Mouse (Mus musculus): Measurements from ENCODE around the gene Plpp6.
A peak's percentile ranks its signal among the peaks of the same experiment; 100 is the strongest.

The Plpp6 gene

DNA sequence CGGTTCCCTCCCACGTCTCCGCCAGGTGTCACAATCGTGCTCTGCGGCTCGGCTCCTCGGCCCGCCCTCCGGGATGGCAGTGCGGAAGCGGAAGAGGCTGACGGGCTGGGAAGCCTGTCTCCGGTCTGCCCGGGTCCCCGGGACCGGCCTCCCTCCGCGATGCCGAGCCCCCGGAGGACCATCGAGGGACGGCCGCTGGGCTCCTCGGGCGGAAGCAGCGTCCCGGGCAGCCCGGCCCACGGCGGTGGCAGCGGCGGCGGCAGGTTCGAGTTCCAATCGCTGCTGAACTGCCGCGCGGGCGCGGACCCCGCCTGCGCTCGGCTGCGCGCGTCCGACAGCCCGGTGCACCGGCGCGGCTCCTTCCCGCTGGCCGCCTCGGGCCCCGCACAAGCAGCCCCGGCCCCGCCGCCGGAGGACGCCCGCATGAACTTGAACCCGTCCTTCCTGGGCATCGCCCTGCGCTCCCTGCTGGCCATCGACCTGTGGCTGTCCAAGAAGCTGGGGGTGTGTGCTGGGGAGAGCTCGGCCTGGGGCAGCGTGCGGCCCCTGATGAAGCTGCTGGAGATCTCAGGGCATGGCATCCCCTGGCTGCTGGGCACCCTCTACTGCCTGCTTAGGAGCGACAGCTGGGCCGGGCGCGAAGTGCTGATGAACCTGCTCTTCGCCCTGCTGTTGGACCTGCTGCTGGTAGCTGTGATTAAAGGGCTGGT is at the start of gene Plpp6:
TSS of gene Plpp6 (plus strand) at position 112 of the 710 bp plus-strand sequence.
- DNase-seq (ENCODE audit: low read depth, low spot score) = peak; percentile 86

DNA sequence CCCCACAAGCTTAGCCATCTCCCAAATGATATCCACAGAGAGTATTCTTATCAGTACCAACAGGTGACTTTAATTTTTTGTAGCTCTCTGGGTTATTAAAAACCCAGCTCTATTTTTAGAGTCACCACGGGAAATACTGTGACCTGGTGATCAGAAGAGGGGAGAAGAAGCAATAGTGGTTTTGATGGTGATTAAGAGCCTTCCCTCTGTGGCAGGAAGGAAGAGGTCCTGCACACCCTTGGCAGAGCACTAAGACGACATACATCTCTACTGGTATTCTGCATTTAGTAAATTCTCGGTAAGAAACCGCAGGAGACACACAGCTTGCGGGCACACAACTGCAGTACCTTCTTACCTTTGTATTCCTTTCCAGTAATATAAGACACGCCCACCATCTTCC is 49.2 kb upstream of the Plpp6 start:
- no peak for DNase-seq (ENCODE audit: low read depth, low spot score)

DNA sequence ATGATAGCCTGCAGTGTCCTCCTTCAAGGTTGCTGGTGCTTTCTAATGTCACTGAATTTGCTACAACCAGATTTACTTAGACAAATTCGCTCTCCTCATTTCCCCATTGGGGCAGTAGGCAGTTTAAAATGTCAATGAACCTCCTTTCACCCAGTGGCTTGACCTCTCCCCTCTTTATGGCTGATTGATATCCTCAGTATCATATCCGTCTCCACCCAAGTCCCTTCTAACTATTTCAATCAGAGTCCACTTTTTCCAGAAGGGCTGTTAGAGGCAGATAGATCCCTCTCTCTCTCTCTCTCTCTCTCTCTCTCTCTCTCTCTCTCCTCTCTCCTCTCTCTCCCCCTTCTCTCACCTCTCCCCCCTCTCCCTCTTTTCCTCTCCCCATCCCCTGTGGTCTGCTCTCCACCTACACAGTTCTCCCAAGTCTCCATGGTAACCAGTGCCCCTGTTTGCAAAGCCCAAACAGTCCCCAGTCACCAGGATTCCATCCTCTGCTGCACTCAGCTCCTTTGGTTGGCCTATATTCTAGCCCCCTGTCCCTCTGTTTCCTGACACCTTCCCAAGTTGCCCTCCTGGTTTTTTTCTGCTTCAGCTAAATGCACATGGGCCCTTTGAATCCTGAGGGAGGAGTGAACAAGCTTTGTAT is 48.0 kb upstream of the Plpp6 start:
- DNase-seq (ENCODE audit: low read depth, low spot score) = peak; percentile 13

DNA sequence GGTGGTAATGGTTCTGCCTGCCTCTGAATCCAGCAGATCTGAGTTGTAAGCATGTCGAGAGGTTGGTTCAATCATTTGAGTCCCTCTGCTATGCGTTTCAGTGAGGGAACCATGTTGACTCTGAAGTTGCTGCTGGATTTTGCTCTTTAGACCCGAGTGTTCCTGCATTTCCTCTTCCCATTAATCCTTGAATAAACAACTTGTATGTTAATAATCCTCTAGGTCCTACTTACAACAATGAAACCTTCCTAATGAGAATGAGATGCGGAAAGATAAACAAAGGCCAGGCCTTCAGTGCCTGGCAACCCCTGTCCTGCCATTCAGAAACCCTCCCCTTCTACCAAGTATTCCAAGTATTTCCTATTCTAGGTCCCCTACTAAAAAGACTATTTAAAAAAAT is 47.3 kb upstream of the Plpp6 start:
- peak; percentile 10 for DNase-seq (ENCODE audit: low read depth, low spot score)

DNA sequence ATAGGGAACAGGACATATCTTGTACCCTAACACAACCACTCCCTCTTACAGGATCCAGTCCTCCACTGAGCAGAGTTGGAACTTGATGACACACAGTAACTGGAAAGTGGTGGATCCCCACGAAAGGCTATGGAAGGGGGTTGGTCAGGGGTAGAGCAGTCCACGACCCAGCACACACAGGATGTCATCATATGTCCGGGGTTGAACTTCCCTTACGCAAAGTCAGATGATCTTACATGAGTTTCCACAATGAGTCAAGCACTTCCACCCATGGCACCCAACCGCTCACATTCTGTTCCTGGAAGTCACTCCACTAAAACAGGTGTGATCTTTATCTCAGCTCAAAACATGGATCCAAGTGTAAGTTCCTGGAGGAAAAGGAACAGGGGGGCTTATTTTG is 45.9 kb upstream of the Plpp6 start:
- DNase-seq (ENCODE audit: low read depth, low spot score) = no peak

DNA sequence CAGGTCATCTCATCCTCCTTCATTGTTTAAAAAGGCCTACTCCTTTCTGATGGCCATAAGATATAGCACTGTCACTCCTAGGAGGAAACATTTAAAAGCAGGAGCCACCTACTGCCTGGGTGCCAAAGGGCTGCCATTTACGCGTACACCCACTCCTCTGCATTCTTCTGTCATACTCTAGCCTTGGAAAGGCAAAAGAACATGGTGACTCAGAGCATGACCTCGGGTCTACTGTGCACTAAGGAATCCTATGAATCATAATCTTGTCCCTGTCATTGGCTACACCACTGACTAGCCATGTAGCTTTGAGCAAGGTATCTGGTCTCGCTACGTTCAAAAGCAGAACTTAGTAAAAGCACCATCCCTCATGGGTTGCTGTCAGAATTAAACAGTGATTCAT is 37.4 kb upstream of the Plpp6 start:
- DNase-seq (ENCODE audit: low read depth, low spot score) = no peak

DNA sequence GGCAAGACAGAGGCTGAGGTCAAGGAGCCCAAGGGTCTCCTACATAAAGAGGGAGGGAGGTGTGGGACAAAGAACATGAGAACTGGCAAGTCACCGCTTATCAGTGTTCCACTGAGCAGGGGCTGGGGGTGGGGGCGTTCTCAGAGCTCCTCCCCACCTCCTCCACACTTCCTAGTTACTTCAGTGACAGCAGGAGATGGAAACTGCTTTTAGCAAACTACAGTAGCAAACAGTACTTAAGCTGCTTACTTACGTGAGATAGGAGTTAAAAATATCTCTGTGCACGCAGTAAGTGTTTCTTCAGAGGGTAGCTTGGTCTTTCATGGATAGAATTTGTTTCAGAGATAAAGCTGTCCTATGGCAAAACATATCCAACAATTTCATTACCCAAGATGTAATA is 36.4 kb upstream of the Plpp6 start:
- DNase-seq (ENCODE audit: low read depth, low spot score) = no peak

DNA sequence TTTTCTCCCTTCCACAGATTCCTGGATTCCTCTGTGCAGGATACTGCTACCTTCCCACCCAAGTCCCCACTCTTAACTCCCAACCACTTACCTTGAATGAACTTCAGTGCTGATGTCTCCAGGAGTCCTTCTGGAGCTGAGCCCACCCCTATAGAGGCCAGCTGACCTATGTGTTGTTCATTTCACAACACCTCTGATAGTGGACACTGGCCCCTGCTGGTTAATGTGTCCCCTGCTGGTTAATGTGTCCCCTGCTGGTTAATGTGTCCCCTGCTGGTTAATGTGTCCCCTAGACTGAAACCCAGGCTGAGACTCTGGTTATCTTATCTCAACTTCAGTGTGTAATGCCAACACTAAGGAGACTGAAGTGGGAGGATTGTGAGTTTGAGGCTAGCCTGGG is 34.7 kb upstream of the Plpp6 start:
- DNase-seq (ENCODE audit: low read depth, low spot score) = no peak

DNA sequence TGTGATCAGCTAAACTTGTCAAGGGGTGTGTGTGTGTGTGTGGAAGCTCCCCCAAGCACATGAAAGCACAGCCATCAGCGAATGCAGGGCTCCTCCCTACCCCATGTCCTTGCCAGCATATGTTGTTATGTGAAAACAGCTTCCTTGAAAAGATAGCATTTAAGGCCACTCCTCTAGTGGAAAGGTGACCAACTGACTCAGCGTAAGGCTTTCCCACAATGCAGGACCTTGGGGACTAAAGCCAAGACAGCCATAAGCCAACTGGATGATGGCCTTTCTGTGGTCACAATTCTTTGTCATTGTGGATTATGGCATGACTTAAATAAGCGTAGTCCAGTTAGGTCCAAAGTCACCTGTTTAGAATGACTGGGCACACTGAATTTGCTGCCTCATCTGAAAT is 28.9 kb upstream of the Plpp6 start:
- no peak for DNase-seq (ENCODE audit: low read depth, low spot score)

DNA sequence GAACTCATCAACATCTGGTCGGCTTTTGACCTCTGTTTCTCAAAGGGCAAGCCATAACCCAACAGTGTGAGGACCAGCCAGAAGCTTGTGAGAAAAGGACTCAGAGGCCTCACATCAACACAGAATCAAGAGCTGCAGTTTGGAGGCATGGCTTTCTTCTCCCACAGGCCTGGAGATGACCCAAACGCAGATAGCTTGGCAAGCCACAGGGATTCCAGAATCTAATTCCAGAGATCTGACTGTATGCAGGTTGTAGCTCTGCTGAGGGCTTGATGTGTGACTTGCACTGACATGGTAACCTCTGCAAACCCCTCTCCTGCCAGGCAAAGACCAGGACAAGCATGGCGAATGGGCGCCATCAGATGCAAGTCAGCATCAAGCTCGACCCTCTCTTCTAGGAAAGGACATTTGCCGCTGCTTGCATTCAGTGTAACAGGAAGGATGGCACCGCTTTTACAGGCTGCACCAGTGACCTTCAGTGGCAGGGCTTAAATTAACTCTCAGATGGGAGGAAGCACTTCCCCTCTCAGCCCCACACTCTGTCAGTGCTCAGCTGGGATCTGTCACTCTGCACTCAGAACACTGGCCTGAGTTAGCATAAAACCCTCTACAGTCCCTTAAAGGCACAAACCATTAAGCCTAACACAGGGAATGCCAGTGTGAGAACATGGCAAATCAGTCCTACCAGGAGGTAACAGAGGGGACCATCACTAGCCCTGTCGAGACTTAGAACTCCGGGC is 23.4 kb upstream of the Plpp6 start:
- no peak for DNase-seq (ENCODE audit: low read depth, low spot score)

DNA sequence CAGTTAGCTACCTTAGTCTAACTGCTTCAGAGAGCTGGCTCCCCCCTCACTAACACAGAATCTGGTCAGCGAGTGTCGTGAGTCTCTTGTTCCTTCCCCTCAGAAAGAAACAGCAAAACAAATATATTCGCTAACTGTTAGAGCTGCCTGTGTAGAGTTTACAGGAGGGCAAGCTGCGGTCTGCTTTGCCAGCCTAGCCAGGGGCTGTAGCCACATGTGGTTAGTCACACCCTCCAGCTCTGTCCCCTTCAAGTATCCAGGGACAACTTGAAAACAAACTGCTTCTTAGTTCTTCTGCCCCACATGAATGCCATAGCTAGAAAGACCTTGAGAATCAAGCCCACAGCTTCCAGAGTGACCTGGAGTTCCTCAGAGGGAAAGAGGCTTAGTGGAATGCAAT is 22.5 kb upstream of the Plpp6 start:
- no peak for DNase-seq (ENCODE audit: low read depth, low spot score)

DNA sequence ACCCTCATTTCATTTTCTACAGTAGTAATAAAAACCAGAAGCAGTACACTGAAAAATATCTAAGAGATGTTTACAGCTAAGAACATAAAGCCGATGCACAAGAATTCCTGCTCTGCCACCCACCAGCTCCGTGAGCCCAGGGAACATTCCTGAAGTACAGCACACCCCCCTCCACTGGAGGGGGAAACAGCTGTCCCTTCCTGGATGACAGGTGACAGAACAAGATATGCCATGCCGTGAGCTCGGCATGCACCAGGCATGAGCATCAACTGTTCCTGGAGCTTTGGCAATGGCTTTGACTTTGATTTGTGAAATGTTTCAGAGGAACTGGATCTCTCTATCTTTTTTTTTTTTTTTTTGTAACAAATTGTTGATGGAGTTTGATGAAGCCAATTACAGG is 17.0 kb upstream of the Plpp6 start:
- no peak for DNase-seq (ENCODE audit: low read depth, low spot score)

DNA sequence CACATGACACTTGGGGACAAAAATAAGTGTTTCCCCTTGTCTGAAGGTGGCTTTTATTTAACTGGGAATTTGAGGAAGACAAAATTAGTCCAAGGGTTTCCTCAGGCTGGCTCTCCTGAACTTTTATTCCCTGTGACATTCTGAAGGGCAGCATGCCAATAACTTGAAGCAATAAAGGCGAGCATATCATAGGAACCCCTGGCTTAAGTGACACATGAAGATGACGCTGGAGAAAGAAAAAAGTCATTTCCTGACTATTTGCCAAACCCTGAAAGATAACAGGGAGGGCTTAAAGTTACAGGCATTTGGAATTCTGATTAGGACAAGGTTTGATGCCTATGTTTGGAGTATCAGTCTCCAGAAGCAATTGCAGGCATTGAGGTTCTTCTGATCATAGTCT is 16.4 kb upstream of the Plpp6 start:
- DNase-seq (ENCODE audit: low read depth, low spot score) = no peak

DNA sequence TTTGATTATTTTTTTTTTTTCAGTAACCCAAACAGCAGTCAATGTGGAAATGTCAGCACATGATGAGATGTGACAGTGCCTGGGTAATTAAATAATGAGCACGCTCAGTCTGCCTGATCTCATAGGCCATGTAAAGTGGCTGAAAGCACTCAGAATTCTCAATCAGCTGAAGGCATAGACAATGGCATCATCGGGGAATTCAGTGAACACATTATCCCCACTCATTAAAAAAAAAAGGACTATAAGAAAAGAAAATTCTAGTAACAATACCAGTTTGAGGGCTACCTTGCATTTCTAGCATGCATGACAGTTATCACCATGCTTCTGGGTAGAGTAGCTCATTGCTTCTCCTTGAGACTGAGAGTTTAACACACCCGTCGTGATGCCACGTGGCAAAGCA is 12.5 kb upstream of the Plpp6 start:
- no peak for DNase-seq (ENCODE audit: low read depth, low spot score)

DNA sequence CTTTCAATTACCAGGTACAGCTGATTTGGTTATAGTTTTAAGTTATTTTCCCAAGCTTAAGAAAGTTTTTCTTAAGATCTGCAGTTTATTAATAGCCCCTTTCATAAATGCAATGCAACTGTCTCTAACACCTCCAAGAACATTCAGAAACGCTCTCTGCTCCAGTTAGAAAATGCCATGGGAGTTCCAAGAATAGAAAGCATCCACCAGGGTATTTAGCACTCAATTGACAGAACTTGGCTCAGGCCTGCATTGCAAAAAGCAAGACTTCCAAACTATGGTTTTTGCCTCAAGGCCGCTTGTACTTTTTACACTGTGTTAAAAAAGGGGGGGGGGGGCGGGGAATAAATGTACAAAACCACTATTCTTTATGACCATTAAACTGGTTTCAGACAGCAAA is 640 bp upstream of the Plpp6 start:
- DNase-seq (ENCODE audit: low read depth, low spot score) = no peak

DNA sequence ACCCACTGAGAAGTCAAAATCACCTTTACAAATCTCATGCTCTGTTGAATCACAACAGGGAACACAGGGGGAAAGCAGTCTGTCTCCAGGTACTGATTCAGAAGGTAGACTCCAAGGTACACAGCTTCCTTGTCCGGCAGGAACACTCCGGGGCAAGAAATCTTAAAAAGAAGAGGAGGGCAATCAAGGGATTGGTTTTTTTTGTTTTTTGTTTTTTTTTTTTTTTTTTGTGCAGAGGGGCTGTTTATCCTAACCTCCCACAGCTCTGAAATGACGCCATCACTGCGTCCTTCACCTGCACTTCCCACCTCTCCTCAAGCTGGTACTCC is 276 bp upstream of the Plpp6 start:
- DNase-seq (ENCODE audit: low read depth, low spot score) = no peak

DNA sequence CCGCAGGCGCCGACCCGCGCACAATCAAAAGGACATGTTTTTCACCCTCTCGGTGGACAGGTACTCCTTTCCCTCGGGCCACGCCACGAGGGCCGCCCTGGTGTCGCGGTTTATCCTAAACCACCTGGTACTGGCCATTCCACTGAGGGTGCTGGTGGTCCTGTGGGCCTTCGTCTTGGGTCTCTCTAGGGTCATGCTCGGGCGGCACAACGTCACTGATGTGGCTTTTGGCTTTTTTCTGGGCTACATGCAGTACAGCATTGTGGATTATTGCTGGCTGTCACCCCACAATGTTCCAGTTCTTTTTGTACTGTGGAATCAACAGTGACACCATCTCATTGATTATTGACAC is 775 bp downstream of the Plpp6 start:
- DNase-seq (ENCODE audit: low read depth, low spot score) = no peak

DNA sequence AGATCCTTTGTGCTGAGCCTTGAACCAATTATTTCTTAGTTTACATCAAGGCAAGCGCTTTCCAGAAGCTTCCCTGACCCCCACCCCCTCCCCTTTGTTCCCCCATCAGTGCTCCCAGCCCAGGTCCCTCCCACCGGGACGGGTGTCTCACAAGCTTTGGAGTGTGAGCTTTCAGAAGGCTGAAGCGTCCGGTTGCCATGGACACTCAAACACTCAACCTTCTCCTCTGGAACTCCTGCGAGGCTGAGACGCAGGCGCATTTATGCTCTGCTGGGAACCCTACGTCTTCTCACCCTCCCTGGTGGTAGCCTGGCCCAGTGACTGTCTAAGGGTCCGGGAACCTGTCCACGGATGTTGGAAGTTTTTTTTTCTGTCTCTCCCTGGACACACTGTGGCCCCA is 3.9 kb downstream of the Plpp6 start, which contains the start of gene 4430402I18Rik:
TSS of gene 4430402I18Rik (minus strand) at position 149 of the 400 bp plus-strand sequence.
- peak; percentile 88 for DNase-seq (ENCODE audit: low read depth, low spot score)

DNA sequence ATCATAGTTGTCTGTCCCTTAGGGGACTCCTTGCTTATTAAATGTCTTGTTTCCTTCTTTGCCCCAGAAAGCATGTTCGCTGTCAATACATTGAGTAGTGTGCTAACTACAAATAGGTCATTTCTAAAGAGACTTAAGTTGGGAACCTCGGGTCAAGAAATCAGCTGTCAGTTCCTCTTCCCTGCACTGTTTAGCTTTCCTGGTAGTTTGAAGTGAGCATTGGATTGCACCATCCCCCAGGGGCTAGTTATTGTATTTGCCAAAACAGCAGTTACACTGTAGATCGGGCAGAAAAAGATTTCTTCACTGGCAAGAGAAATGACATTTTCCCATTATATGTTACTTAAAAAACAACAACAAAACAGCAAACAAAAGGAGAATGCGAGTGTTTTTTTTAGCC is 4.4 kb downstream of the Plpp6 start:
- DNase-seq (ENCODE audit: low read depth, low spot score) = no peak

DNA sequence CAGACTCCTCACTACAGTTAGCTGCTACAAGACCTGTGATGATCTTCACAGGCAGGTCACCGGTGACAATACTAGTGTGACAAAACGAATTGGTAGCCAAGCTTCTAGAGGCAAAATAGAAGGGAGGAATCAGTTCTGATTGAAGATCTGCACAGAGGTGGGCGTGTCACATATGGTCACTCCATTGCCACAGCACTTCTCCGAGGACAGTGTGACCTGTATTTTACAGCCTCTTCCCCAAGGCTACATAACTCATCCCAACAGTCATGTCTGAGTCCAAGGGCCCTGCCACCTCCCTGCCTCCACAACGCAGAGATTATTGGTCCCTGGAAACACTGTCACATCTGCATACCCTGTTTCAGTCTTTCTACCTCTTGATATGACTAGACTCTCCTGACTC is 5.5 kb downstream of the Plpp6 start:
- DNase-seq (ENCODE audit: low read depth, low spot score) = no peak

DNA sequence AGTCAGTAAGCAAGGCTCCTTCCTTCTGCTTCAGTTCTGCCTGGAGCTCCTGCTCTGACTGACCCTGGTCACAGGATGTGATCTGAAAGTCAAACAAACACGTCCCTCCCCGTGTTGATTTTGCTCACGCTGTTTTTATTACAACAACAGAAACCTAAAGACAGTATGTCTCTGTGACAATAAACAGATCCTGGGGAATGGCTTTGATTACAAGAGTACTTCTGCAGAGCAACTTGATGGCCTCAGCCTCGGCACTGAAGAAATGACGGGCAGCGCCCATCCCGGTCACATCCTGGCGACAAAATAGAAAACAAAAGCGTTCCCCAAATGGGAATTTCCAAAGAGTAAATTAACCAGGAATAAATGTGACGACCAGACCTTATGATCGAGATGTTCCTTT is 6.5 kb downstream of the Plpp6 start:
- no peak for DNase-seq (ENCODE audit: low read depth, low spot score)

DNA sequence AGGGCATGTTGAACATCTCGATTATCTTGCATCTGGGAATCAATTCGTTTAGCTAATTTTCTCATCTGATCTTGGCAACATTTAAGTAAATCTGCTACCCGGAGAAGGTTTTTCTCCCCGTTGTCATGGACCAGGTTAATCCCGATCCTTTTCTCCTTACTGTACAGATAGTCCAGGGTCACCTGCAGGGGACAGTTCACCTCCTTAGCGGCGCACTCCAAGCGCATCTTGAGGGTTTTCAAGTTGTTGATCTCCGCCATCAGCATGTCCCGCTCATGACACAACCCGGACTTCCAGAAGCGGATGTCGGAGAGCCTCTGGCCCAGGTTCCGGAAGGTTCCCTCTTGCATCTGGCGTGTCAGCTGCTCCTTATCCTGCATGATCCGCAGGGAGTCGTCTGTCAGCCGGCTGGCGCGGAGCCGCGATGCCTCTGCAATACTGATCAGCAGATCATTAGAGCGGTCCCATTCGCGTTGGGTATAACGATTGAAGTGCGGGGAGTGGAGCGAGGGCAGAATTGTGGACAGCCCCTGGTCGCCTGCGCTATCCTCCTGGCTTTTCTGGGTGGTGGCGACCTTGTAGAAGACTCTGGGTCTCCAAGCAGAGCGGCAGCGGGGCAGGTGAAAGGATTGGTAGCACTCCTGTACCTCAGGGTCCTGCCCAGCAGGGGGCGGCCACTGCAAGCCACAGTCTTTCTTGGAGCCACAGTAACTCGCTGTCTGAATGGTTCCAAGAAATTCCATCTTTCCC is 11.3 kb downstream of the Plpp6 start:
- peak; percentile 94 for DNase-seq (ENCODE audit: low read depth, low spot score)

Measured in ZHBTc4 (cell line).